In the genomic region with DNA sequence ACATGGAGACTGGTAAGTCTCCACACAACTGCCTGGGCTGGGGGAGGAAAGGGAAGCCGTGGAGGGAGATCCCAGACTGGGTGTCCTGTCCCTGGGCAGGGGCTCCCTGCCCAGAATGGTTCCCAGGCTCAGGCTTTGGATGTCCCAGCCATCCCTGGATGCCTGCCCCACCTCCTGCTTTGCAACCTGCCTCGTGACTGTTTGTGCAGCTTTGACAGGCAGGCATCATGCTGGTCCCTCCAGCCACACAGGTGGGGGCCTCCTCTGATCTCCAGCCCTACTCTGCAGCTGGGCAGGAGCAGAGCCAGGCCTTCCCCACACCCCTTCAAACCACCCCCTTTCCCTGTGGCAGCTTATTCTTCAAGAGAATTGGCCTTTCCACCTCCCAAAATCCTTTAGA, we compare ENCODE assay signal across 15 mouse cellular contexts. TPM values are rescaled to one million over a fixed set of nuclear protein-coding genes. Genes with fewer than 3 reads are reported as not detected.
DNase-seq lines count a peak whose midpoint lies in the region; ATAC-seq and TF ChIP-seq lines count a peak whose summit lies in the region.
"Had no signal": no experiment of that assay in that cellular context is flagged by ENCODE, and none has a peak within 500 bp of the region (broad histone marks: within the 10 kb centered on the region; RNA-seq: fewer than 3 reads in every experiment).

No protein-coding gene starts in this region.

- H3K27ac ChIP-seq in heart, embryonic 12.5 days (ENCODE audit: poor library complexity, severe bottlenecking): no peak overlapping the region
- H3K27ac ChIP-seq in lung, postnatal 0 days (ENCODE audit: low read length): no peak overlapping the region
- H3K27ac ChIP-seq: heart, embryonic 15.5 days; liver, embryonic 14.5 days; neural tube, embryonic 15.5 days had no signal

- DNase-seq in adrenal gland, adult 2 months: peak; percentile 20
- DNase-seq in adrenal gland, postnatal 25 days: no peak
- peak; percentile 97 for DNase-seq in heart, adult 11 months
- peak; percentile 72 to 76 for DNase-seq in layer of hippocampus, postnatal 10 days (ENCODE audit: low spot score in 2 of 2)
- no peak for DNase-seq in layer of hippocampus, adult 11-12 months (ENCODE audit: low spot score)
- DNase-seq in gastrocnemius, postnatal 10 days: peak; percentile 35
- no peak for DNase-seq in lung, postnatal 0 days (ENCODE audit: low spot score)
- DNase-seq: kidney, adult 18-20 months; kidney, postnatal 36 days; lung, postnatal 4 days had no signal

- WGBS in heart, embryonic 12.5 days: 36% methylated on average over 2 of the region's 2 CpGs
- WGBS in lung, postnatal 0 days: 69% methylated on average over 2 of the region's 2 CpGs

- TF ChIP-seq EP300 in lung, postnatal 0 days (IDR thresholded peaks at IDR 0.05): no peak

- H3K27me3 ChIP-seq in heart, embryonic 12.5 days (replicated peaks): no peaks in the 10 kb centered on the region
- H3K27me3 ChIP-seq in lung, postnatal 0 days (replicated peaks; ENCODE audit: insufficient read depth, low read length): no peaks in the 10 kb centered on the region
- H3K27me3 ChIP-seq: heart, embryonic 15.5 days; neural tube, embryonic 15.5 days had no signal

- H3K4me3 ChIP-seq in heart, embryonic 12.5 days: no peak overlapping the region
- no peak overlapping the region for H3K4me3 ChIP-seq in lung, postnatal 0 days (ENCODE audit: low read depth, low read length)
- H3K4me3 ChIP-seq: heart, embryonic 15.5 days; neural tube, embryonic 15.5 days had no signal

- H3K4me1 ChIP-seq in heart, embryonic 12.5 days (replicated peaks): 0 out of 2 replicates have a peak, but pooled peaks cover 3% of the 10 kb centered on the region
- H3K4me1 ChIP-seq in lung, postnatal 0 days (ENCODE audit: insufficient read depth, low read depth, low read length): no peaks in the 10 kb centered on the region
- H3K4me1 ChIP-seq: heart, embryonic 15.5 days had no signal

- no peak overlapping the region for H3K4me2 ChIP-seq in heart, embryonic 12.5 days
- no peak overlapping the region for H3K4me2 ChIP-seq in lung, postnatal 0 days (replicated peaks; ENCODE audit: low read depth, low read length)
- H3K4me2 ChIP-seq: heart, embryonic 15.5 days; neural tube, embryonic 15.5 days had no signal

- TF ChIP-seq CTCF in lung, postnatal 0 days (IDR thresholded peaks at IDR 0.05): no peak

- no peaks in the 10 kb centered on the region for H3K9me3 ChIP-seq in heart, embryonic 12.5 days (replicated peaks)
- H3K9me3 ChIP-seq in lung, postnatal 0 days (ENCODE audit: low read length): no peaks in the 10 kb centered on the region
- H3K9me3 ChIP-seq: heart, embryonic 15.5 days; neural tube, embryonic 15.5 days had no signal

- no peak for ATAC-seq in heart, embryonic 12.5 days (ENCODE audit: insufficient number of reproducible peaks, low FRiP score)
- ATAC-seq in lung, postnatal 0 days: no peak
- ATAC-seq: midbrain, embryonic 16.5 days had no signal

- no peak overlapping the region for H3K9ac ChIP-seq in heart, embryonic 12.5 days
- H3K9ac ChIP-seq in lung, postnatal 0 days (replicated peaks; ENCODE audit: low read depth): no peak overlapping the region
- H3K9ac ChIP-seq: heart, embryonic 15.5 days; liver, embryonic 14.5 days; neural tube, embryonic 15.5 days had no signal

- peaks cover 66% of the 10 kb centered on the region for H3K36me3 ChIP-seq in heart, embryonic 12.5 days
- peaks cover 22% of the 10 kb centered on the region; the same call in 1 of the 2 replicates for H3K36me3 ChIP-seq in lung, postnatal 0 days (ENCODE audit: insufficient read depth, low read length)

RNA-seq across cellular contexts. Expression of gene Slc41a1, which starts 12.0 kb away (rescaled TPM):
- 10 to 100 TPM; 48.8 to 49.6 TPM for total RNA-seq in adrenal gland, adult 2 months (2021)
- 94.1 and 107 TPM in 2 replicates for polyA plus RNA-seq in adrenal gland, adult 2 months (2012; rRNA removed)
- total RNA-seq in adrenal gland, postnatal 25 days (2021): 60.7 and 74.8 TPM in 2 replicates
- 7.8 and 10.2 TPM in 2 replicates for polyA plus RNA-seq in heart, embryonic 12.5 days (2016; fragmentation: Nextera tagmentation; extraction: Ambion mirVana)
- 10 to 100 TPM; 53.0 to 59.9 TPM for total RNA-seq in layer of hippocampus, postnatal 10 days (2021)
- total RNA-seq in gastrocnemius, postnatal 10 days (2021): 10 to 100 TPM; 56.1 to 64.2 TPM
- 12.1 and 13.1 TPM in 2 replicates for polyA plus RNA-seq in lung, postnatal 0 days (2015; fragmentation: Nextera tagmentation; extraction: Ambion mirVana)

RNA-seq across cellular contexts. Expression of gene Rab29, which starts 27.7 kb away (rescaled TPM):
- total RNA-seq in adrenal gland, adult 2 months (2021): 10 to 100 TPM; 15.1 to 28.7 TPM
- polyA plus RNA-seq in adrenal gland, adult 2 months (2012; rRNA removed): 18.7 and 24.3 TPM in 2 replicates
- 15.9 and 21.3 TPM in 2 replicates for total RNA-seq in adrenal gland, postnatal 25 days (2021)
- 12.4 and 13.2 TPM in 2 replicates for polyA plus RNA-seq in heart, embryonic 12.5 days (2016; fragmentation: Nextera tagmentation; extraction: Ambion mirVana)
- 1 to 10 TPM; 6.8 to 8.2 TPM for total RNA-seq in layer of hippocampus, postnatal 10 days (2021)
- total RNA-seq in gastrocnemius, postnatal 10 days (2021): 1 to 10 TPM; 7.1 to 8.9 TPM
- 23.1 and 26.3 TPM in 2 replicates for polyA plus RNA-seq in lung, postnatal 0 days (2015; fragmentation: Nextera tagmentation; extraction: Ambion mirVana)

RNA-seq across cellular contexts. Expression of gene Pm20d1, which starts 42.1 kb away (rescaled TPM):
- total RNA-seq in adrenal gland, adult 2 months (2021): 10 to 100 TPM in 1 of 2 experiments, 1 to 10 TPM in 1; 6.6 to 20.6 TPM
- 4.2 and 5.7 TPM in 2 replicates for polyA plus RNA-seq in adrenal gland, adult 2 months (2012; rRNA removed)
- 14.9 and 15.5 TPM in 2 replicates for total RNA-seq in adrenal gland, postnatal 25 days (2021)
- polyA plus RNA-seq in heart, embryonic 12.5 days (2016; fragmentation: Nextera tagmentation; extraction: Ambion mirVana): 1.3 and 1.7 TPM in 2 replicates
- 1 to 10 TPM in 1 of 2 experiments, under 1 TPM in 1; 0.75 to 1.8 TPM for total RNA-seq in layer of hippocampus, postnatal 10 days (2021)
- total RNA-seq in gastrocnemius, postnatal 10 days (2021): 1 to 10 TPM; 1.3 to 1.6 TPM
- polyA plus RNA-seq in lung, postnatal 0 days (2015; fragmentation: Nextera tagmentation; extraction: Ambion mirVana): 1.6 TPM in 2 replicates

Comparison
In these comparisons a context has a peak if more than half of its experiments do, and no peak if none do; other contexts are left out.
1. DNase-seq: peak in adrenal gland, adult 2 months (single experiment), heart, adult 11 months (single experiment), layer of hippocampus, postnatal 10 days (2 of 2) and gastrocnemius, postnatal 10 days (single experiment); none in adrenal gland, postnatal 25 days (single experiment), layer of hippocampus, adult 11-12 months (single experiment) and lung, postnatal 0 days (single experiment).